Mouse (Mus musculus) thymus, adult 2 months (tissue): ENCODE data around the gene Map4.

Source experiments
- CTCF ChIP-seq: fragments of 200-500 bp; IDR thresholded peaks from 2 replicates; pipeline ENCODE4 v1.5.1; 2012; ENCODE audit warnings: mild to moderate bottlenecking, control low read depth, low read length, moderate library complexity, borderline replicate concordance; ENCODE audit not compliant: control insufficient read depth, poor library complexity, insufficient read depth; ENCODE audit errors: extremely low read depth
- POLR2A ChIP-seq: fragments of 200-500 bp; IDR thresholded peaks from 2 replicates; pipeline ENCODE4 v1.6.1; 2012; ENCODE audit warnings: mild to moderate bottlenecking, low read length, control low read depth, moderate library complexity; ENCODE audit not compliant: control insufficient read depth, poor library complexity, insufficient read depth; ENCODE audit errors: extremely low read depth

DNA sequence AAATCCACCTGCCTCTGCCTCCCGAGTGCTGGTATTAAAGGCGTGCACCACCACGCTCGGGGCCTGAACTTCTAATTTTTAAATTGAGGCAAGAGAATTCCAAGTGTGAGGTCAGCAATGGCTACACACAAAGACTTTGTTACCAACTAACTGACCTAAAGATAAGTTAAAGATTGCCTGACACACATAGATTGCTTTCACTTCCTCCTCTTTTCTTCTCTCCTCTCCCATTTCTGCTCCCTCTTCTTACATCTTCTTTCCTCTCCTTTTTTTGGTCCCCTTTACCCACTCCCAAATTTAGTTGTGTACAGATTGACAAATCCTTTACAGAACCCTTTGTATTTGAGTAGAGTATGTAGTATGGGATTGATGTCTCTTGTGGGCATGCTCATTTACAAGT lies 29.3 kb downstream of the Map4 start:
- TF ChIP-seq CTCF (no peak), POLR2A (no peak)
